Comparison of ENCODE assay signal across 8 mouse cellular contexts in genomic region chr8:105851651-105852143, GRCm38 (mm10). TPM values are rescaled to one million over a fixed set of nuclear protein-coding genes. Genes with fewer than 3 reads are reported as not detected.
DNase-seq lines count a peak whose midpoint lies in the region; ATAC-seq and TF ChIP-seq lines count a peak whose summit lies in the region.

No protein-coding gene starts in this region.

- no peaks in the 10 kb centered on the region for H3K27me3 ChIP-seq in CH12.LX (replicated peaks)
- no peaks in the 10 kb centered on the region for H3K27me3 ChIP-seq in heart, embryonic 14.5 days (ENCODE audit: control insufficient read depth, insufficient read depth, low read length)
- H3K27me3 ChIP-seq in liver, embryonic 13.5 days = no peaks in the 10 kb centered on the region
- no peaks in the 10 kb centered on the region for H3K27me3 ChIP-seq in stomach, embryonic 15.5 days (replicated peaks)

- H3K36me3 ChIP-seq in CH12.LX (replicated peaks in 1 of 2; ENCODE audit: control insufficient read depth in 1 of 2, insufficient read depth in 1 of 2, low read length in 1 of 2) = peaks cover 21 to 31% of the 10 kb centered on the region in 2 experiments
- H3K36me3 ChIP-seq in heart, embryonic 14.5 days (ENCODE audit: control insufficient read depth, insufficient read depth, low read length) = peaks cover 31% of the 10 kb centered on the region
- peaks cover 33% of the 10 kb centered on the region for H3K36me3 ChIP-seq in liver, embryonic 13.5 days
- H3K36me3 ChIP-seq in stomach, embryonic 15.5 days = peaks cover 19% of the 10 kb centered on the region

- H3K4me2 ChIP-seq in CH12.LX (ENCODE audit: insufficient read depth, low read depth, poor library complexity, severe bottlenecking) = peak overlapping the region; percentile 86
- H3K4me2 ChIP-seq in heart, embryonic 14.5 days (ENCODE audit: low read length) = peak overlapping the region; percentile 64
- H3K4me2 ChIP-seq in liver, embryonic 13.5 days = peak overlapping the region; percentile 73
- H3K4me2 ChIP-seq in stomach, embryonic 15.5 days = peak overlapping the region; percentile 60

- no peak for TF ChIP-seq CTCF in CH12.LX (conservative IDR thresholded peaks at IDR 0.05 in 1 of 2, IDR thresholded peaks at IDR 0.05 in 1 of 2; ENCODE audit: low read depth in 2 of 2, low read length in 2 of 2)

- H3K9me3 ChIP-seq in CH12.LX (replicated peaks; ENCODE audit: low read length) = no peaks in the 10 kb centered on the region
- H3K9me3 ChIP-seq in heart, embryonic 14.5 days (ENCODE audit: control insufficient read depth, low read length) = no peaks in the 10 kb centered on the region
- H3K9me3 ChIP-seq in liver, embryonic 13.5 days (replicated peaks) = no peaks in the 10 kb centered on the region
- no peaks in the 10 kb centered on the region for H3K9me3 ChIP-seq in stomach, embryonic 15.5 days

- H3K4me3 ChIP-seq in CH12.LX (replicated peaks in 1 of 3; ENCODE audit: low read depth in 2 of 3, low read length in 2 of 3, poor library complexity in 1 of 3) = peak overlapping the region; percentile 70 to 89 (median 81)
- H3K4me3 ChIP-seq in heart, embryonic 14.5 days (ENCODE audit: control insufficient read depth in 1 of 2, insufficient read depth in 1 of 2, low read depth in 1 of 2, low read length in 2 of 2) = peak overlapping the region; percentile 68 to 83
- H3K4me3 ChIP-seq in liver, embryonic 13.5 days (replicated peaks) = peak overlapping the region; percentile 82
- peak overlapping the region; percentile 63 for H3K4me3 ChIP-seq in stomach, embryonic 15.5 days (replicated peaks)

- TF ChIP-seq POLR2A in CH12.LX (IDR thresholded peaks at IDR 0.05; ENCODE audit: low read depth, low read length) = peak; percentile 92

- peak overlapping the region; percentile 29; the same call in 1 of the 2 replicates for H3K27ac ChIP-seq in CH12.LX (ENCODE audit: insufficient read depth, low read depth)
- H3K27ac ChIP-seq in heart, embryonic 14.5 days (replicated peaks in 1 of 2; ENCODE audit: control insufficient read depth in 1 of 2, insufficient read depth in 1 of 2, low read depth in 2 of 2, low read length in 2 of 2) = peak overlapping the region; percentile 67 to 84
- H3K27ac ChIP-seq in liver, embryonic 13.5 days = peak overlapping the region; percentile 86
- peak overlapping the region; percentile 77 for H3K27ac ChIP-seq in stomach, embryonic 15.5 days

- no peak for TF ChIP-seq EP300 in CH12.LX (IDR thresholded peaks at IDR 0.05; ENCODE audit: low read length)

- WGBS in heart, embryonic 14.5 days = under 1% methylated on average over 34 of the region's 34 CpGs
- WGBS in liver, embryonic 13.5 days (ENCODE audit: insufficient replicate concordance) = under 1% methylated on average over 34 of the region's 34 CpGs
- under 1% methylated on average over 34 of the region's 34 CpGs for WGBS in stomach, embryonic 15.5 days

- H3K79me2 ChIP-seq in CH12.LX (replicated peaks; ENCODE audit: control insufficient read depth, extremely low read depth, insufficient read depth, poor library complexity, severe bottlenecking) = peaks cover 15% of the 10 kb centered on the region

- peak; percentile 95 for DNase-seq in CH12.LX (ENCODE audit: extremely low read depth)
- peak; percentile 78 for DNase-seq in c-Kit-negative CD71-positive TER-119-positive erythroid progenitor cells, embryonic 14.5 days (ENCODE audit: low read depth, low spot score)
- peak; percentile 84 for DNase-seq in fibroblast of lung, adult 2 months (ENCODE audit: low read depth)
- DNase-seq in kidney, postnatal 10 days = peak; percentile 95
- peak; percentile 86 for DNase-seq in liver, embryonic 13.5 days
- DNase-seq in natural killer cell, adult 2 months (ENCODE audit: low spot score in 2 of 2) = peak; percentile 81 to 86

- peak overlapping the region; percentile 79 for H3K9ac ChIP-seq in CH12.LX (ENCODE audit: insufficient read depth, low read depth)
- peak overlapping the region; percentile 84 for H3K9ac ChIP-seq in heart, embryonic 14.5 days (ENCODE audit: low read length)
- peak overlapping the region; percentile 88 for H3K9ac ChIP-seq in liver, embryonic 13.5 days
- H3K9ac ChIP-seq in stomach, embryonic 15.5 days = peak overlapping the region; percentile 56

- dilution Hi-C loops in CH12.LX (cut with MboI; ENCODE audit: extremely low pct_ligation_motif_present, extremely low pct_unique_long_range_greater_than_20kb, low sequenced_read_pairs) = no loop called here

- ATAC-seq in heart, embryonic 14.5 days (ENCODE audit: insufficient number of reproducible peaks, insufficient read depth, low FRiP score, low read depth) = peak; percentile 57; the same call in 1 of the 2 replicates
- ATAC-seq in liver, embryonic 13.5 days (ENCODE audit: low read depth) = peak; percentile 74
- peak; percentile 70; the same call in 1 of the 2 replicates for ATAC-seq in stomach, embryonic 15.5 days (ENCODE audit: insufficient read depth, low FRiP score, low read depth)

- H3K4me1 ChIP-seq in CH12.LX (ENCODE audit: control insufficient read depth in 1 of 2, insufficient read depth in 2 of 2) = peaks cover 3 to 25% of the 10 kb centered on the region in 2 experiments; a peak in 2 of 4 replicates
- peaks cover 13 to 19% of the 10 kb centered on the region in 2 experiments for H3K4me1 ChIP-seq in heart, embryonic 14.5 days (ENCODE audit: control insufficient read depth in 2 of 2, insufficient read depth in 2 of 2, low read length in 2 of 2)
- peaks cover 52% of the 10 kb centered on the region for H3K4me1 ChIP-seq in liver, embryonic 13.5 days (replicated peaks)
- H3K4me1 ChIP-seq in stomach, embryonic 15.5 days = peaks cover 15% of the 10 kb centered on the region

- TF ChIP-seq RAD21 in CH12.LX (IDR thresholded peaks at IDR 0.05; ENCODE audit: low read depth, low read length) = no peak

- in situ Hi-C loops in CH12.LX (cut with MboI; ENCODE audit: low pct_ligation_motif_present, low pct_unique_long_range_greater_than_20kb, low sequenced_read_pairs) = no loop called here

TF ChIP-seq in CH12.LX, 34 proteins besides CTCF, POLR2A, EP300 and RAD21 (continues in another document):
- TF ChIP-seq E2F4 (IDR thresholded peaks at IDR 0.05; ENCODE audit: insufficient replicate concordance, low read depth, low read length) (no peak), MAZ (IDR thresholded peaks at IDR 0.05; ENCODE audit: low read depth, low read length) (peak; percentile 53; the same call in 1 of the 2 replicates), ZNF384 (IDR thresholded peaks at IDR 0.05; ENCODE audit: low read depth, low read length) (no peak), ZMIZ1 (IDR thresholded peaks at IDR 0.05; ENCODE audit: low read depth, low read length) (no peak), BHLHE40 (IDR thresholded peaks at IDR 0.05; ENCODE audit: low read depth, low read length) (peak; percentile 59; the same call in 1 of the 2 replicates), GABPA (IDR thresholded peaks at IDR 0.05; ENCODE audit: insufficient replicate concordance, low read depth, low read length) (peak; percentile 41; the same call in 1 of the 2 replicates), IRF4 (IDR thresholded peaks at IDR 0.05; ENCODE audit: low read depth, low read length) (peak; percentile 65), MAFK (IDR thresholded peaks at IDR 0.05; ENCODE audit: insufficient replicate concordance, low read length) (no peak), RCOR1 (conservative IDR thresholded peaks at IDR 0.05; ENCODE audit: low read depth, low read length) (no peak), USF2 (conservative IDR thresholded peaks at IDR 0.05; ENCODE audit: low read depth, low read length) (no peak), KAT2A (IDR thresholded peaks at IDR 0.05; ENCODE audit: insufficient replicate concordance, low read length) (peak; percentile 94; the same call in 1 of the 2 replicates)

RNA-seq across cellular contexts. Expression of gene Cenpt, which starts 1.4 kb away (rescaled TPM):
- 21.3 and 21.4 TPM in 2 replicates for total RNA-seq in CH12.LX (2012; rRNA removed)
- total RNA-seq in CH12.LX (2014; rRNA removed) = 17.3 TPM in 2 replicates
- polyA plus RNA-seq in CH12.LX (2012; ENCODE audit: insufficient read length, low read depth) = 28.2 and 29.4 TPM in 2 replicates
- 34.7 and 37.2 TPM in 2 replicates for polyA plus RNA-seq in heart, embryonic 14.5 days (2014; fragmentation: Nextera tagmentation; extraction: Ambion mirVana)
- 21.5 and 22.3 TPM in 2 replicates for polyA plus RNA-seq in liver, embryonic 13.5 days (2015; fragmentation: Nextera tagmentation; extraction: Ambion mirVana)
- polyA plus RNA-seq in stomach, embryonic 15.5 days (2015; fragmentation: Nextera tagmentation; extraction: Ambion mirVana) = 38.0 and 41.2 TPM in 2 replicates

RNA-seq across cellular contexts. Expression of gene Thap11, which starts 3.2 kb away (rescaled TPM):
- total RNA-seq in CH12.LX (2012; rRNA removed) (40.2 and 42.6 TPM in 2 replicates), CH12.LX (2014; rRNA removed) (29.7 and 31.9 TPM in 2 replicates)
- polyA plus RNA-seq in CH12.LX (2012; ENCODE audit: insufficient read length, low read depth) = 21.3 and 21.7 TPM in 2 replicates
- 41.9 and 42.5 TPM in 2 replicates for polyA plus RNA-seq in heart, embryonic 14.5 days (2014; fragmentation: Nextera tagmentation; extraction: Ambion mirVana)
- polyA plus RNA-seq in liver, embryonic 13.5 days (2015; fragmentation: Nextera tagmentation; extraction: Ambion mirVana) = 38.2 and 40.7 TPM in 2 replicates
- 61.6 and 63.3 TPM in 2 replicates for polyA plus RNA-seq in stomach, embryonic 15.5 days (2015; fragmentation: Nextera tagmentation; extraction: Ambion mirVana)

RNA-seq across cellular contexts. Expression of gene Nutf2, which starts 8.7 kb away (rescaled TPM):
- total RNA-seq in CH12.LX (2012; rRNA removed) (144 and 193 TPM in 2 replicates), CH12.LX (2014; rRNA removed) (205 and 223 TPM in 2 replicates)
- polyA plus RNA-seq in CH12.LX (2012; ENCODE audit: insufficient read length, low read depth) = 7.9 and 11.2 TPM in 2 replicates
- 190 and 205 TPM in 2 replicates for polyA plus RNA-seq in heart, embryonic 14.5 days (2014; fragmentation: Nextera tagmentation; extraction: Ambion mirVana)
- 152 and 192 TPM in 2 replicates for polyA plus RNA-seq in liver, embryonic 13.5 days (2015; fragmentation: Nextera tagmentation; extraction: Ambion mirVana)
- 151 and 214 TPM in 2 replicates for polyA plus RNA-seq in stomach, embryonic 15.5 days (2015; fragmentation: Nextera tagmentation; extraction: Ambion mirVana)

RNA-seq across cellular contexts. Expression of gene Tsnaxip1, which starts 24.2 kb away (rescaled TPM):
- total RNA-seq in CH12.LX (2012; rRNA removed) (0.13 and 0.21 TPM in 2 replicates), CH12.LX (2014; rRNA removed) (0.13 TPM in 1 of 2 replicates, not detected in the other)
- 0.38 and 0.50 TPM in 2 replicates for polyA plus RNA-seq in CH12.LX (2012; ENCODE audit: insufficient read length, low read depth)
- not detected in 2 replicates for polyA plus RNA-seq in heart, embryonic 14.5 days (2014; fragmentation: Nextera tagmentation; extraction: Ambion mirVana)
- 0.06 and 0.08 TPM in 2 replicates for polyA plus RNA-seq in liver, embryonic 13.5 days (2015; fragmentation: Nextera tagmentation; extraction: Ambion mirVana)
- not detected in 2 replicates for polyA plus RNA-seq in stomach, embryonic 15.5 days (2015; fragmentation: Nextera tagmentation; extraction: Ambion mirVana)

RNA-seq across cellular contexts. Expression of gene Ranbp10, which starts 24.5 kb away (rescaled TPM):
- total RNA-seq in CH12.LX (2012; rRNA removed) = 8.1 and 8.7 TPM in 2 replicates
- total RNA-seq in CH12.LX (2014; rRNA removed) = 7.4 and 7.9 TPM in 2 replicates
- 12.8 and 15.8 TPM in 2 replicates for polyA plus RNA-seq in CH12.LX (2012; ENCODE audit: insufficient read length, low read depth)
- 10.6 and 11.5 TPM in 2 replicates for polyA plus RNA-seq in heart, embryonic 14.5 days (2014; fragmentation: Nextera tagmentation; extraction: Ambion mirVana)
- polyA plus RNA-seq in liver, embryonic 13.5 days (2015; fragmentation: Nextera tagmentation; extraction: Ambion mirVana) = 36.1 and 36.2 TPM in 2 replicates
- 13.1 and 13.4 TPM in 2 replicates for polyA plus RNA-seq in stomach, embryonic 15.5 days (2015; fragmentation: Nextera tagmentation; extraction: Ambion mirVana)

Comparison
In these comparisons a context has a peak if more than half of its experiments do, and no peak if none do; other contexts are left out.
1. Peak in every context shown above with its lines: DNase-seq, ATAC-seq, H3K4me3 ChIP-seq and H3K27ac ChIP-seq.
2. H3K27ac ChIP-seq: peak in every context shown above with its lines; median percentile 86 in liver, embryonic 13.5 days; 77 in stomach, embryonic 15.5 days; 76 in heart, embryonic 14.5 days; 29 in CH12.LX.
3. RNA of gene Nutf2, which starts 8.7 kb away (polyA plus RNA-seq): 190 to 205 TPM in heart, embryonic 14.5 days, 152 to 192 TPM in liver, embryonic 13.5 days and 151 to 214 TPM in stomach, embryonic 15.5 days; 7.9 to 11.2 TPM in CH12.LX; every median in the first group is over 10 times any median in the second.